Mouse (Mus musculus): ENCODE results near the gene Metrn.

DNA sequence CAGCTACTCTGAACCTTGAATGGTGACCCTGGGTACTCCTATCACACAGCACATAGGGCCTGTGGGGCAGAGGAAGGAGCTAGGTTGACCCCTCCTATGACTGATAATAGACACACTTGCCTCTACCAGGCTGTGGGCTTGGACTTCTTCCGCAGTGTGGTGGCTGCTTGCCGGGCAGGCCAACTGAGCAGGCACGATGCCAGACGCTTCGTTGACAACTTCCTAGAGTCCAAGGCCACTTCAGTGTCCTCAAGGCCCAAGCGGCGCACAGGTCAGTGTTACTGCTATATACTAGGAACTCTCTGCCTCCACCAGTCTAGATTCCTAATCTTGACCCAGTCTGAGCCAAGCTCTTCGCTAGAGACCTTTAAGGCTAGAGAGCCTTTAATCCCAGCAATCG lies 53.1 kb downstream of the Metrn start:
- TF ChIP-seq USF1 (IDR thresholded peaks at IDR 0.05; ENCODE audit: low read depth) (no peak), CTCF (IDR thresholded peaks at IDR 0.05; ENCODE audit: control insufficient read depth, insufficient read depth, insufficient read length) (no peak), MAX (IDR thresholded peaks at IDR 0.05) (no peak), MYOD1 (IDR thresholded peaks at IDR 0.05; ENCODE audit: control insufficient read depth, insufficient read length, low read depth) (no peak), MYOG (IDR thresholded peaks at IDR 0.05; ENCODE audit: control insufficient read depth, extremely low read depth, insufficient read length) (no peak), CEBPB (IDR thresholded peaks at IDR 0.05; ENCODE audit: low read depth) (no peak)
